ENCODE assay signal across 8 mouse cellular contexts in the genomic region with DNA sequence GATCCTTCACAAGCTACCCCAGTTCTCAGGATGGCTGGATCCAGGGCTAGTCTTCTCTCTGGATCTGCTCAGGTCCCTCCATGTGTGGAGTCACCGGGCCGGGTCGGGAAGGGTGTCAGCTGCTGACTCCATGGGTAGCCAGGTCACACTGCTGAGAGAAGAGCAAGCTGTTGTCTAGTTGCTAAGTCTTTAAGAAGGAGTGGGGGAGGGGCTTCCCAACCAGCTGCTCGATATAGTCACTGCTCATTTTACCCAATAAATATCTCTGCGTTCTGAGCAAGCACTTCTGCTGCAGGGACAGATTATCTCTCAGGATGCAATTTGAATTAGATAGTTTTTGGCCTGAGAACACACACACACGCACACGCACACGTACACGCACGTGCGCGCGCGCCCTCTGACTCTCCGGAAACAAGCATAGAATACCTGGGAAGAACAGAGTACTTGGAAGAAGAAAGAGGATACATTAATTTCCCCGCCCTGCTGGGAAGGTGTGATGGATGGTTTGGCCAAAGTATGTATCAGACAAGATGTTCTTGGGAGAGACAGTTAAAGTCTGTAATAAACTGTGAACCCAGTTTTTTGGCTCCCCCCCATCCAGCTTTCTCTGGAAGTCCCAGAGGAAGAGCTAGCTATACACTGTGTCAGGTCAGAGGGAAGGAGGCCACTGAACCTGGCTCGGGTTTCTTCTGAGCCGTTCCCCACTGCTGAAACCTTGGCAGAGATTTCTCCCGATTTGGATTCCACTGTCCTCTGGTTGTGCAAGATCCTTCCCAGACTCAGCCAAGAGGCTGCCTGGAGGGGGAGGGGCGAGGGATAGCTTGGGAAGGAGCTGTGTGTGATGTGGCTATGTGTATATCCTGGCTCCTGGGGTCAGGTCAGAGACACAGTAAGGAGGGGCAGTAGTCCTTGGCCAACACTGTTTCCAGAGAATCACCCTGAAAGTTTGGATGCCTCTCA. TPM values are rescaled to one million over a fixed set of nuclear protein-coding genes. Genes with fewer than 3 reads are reported as not detected.
A peak's percentile ranks its signal among the peaks of the same experiment; 100 is the strongest.
DNase-seq lines count a peak whose midpoint lies in the region; ATAC-seq and TF ChIP-seq lines count a peak whose summit lies in the region.

No protein-coding gene starts in this region.

- 74% methylated on average over 20 of the region's 20 CpGs for WGBS in liver, embryonic 11.5 days

- H3K27ac ChIP-seq in liver, embryonic 11.5 days (ENCODE audit: low read depth, low read length): no peak overlapping the region
- peak overlapping the region; percentile 81 for H3K27ac ChIP-seq in gastrocnemius, adult 2 months

- no peak for ATAC-seq in liver, embryonic 11.5 days (replicated peaks; ENCODE audit: low FRiP score)
- no peak for ATAC-seq in erythroid progenitor cell, adult 5-6 weeks (replicated peaks; ENCODE audit: low FRiP score, poor library complexity, severe bottlenecking)
- ATAC-seq in monocyte, adult 5-6 weeks (replicated peaks; ENCODE audit: insufficient number of reproducible peaks, low FRiP score, low TSS enrichment, poor library complexity, severe bottlenecking): no peak

- H3K4me3 ChIP-seq in liver, embryonic 11.5 days (ENCODE audit: low read depth, low read length): no peak overlapping the region
- H3K4me3 ChIP-seq in gastrocnemius, adult 2 months: peak overlapping the region; percentile 34

- peaks cover 6% of the 10 kb centered on the region; the same call in 1 of the 2 replicates for H3K9me3 ChIP-seq in liver, embryonic 11.5 days (ENCODE audit: control insufficient read depth, low read length)

- no peak overlapping the region for H3K4me2 ChIP-seq in liver, embryonic 11.5 days

- H3K27me3 ChIP-seq in liver, embryonic 11.5 days (replicated peaks; ENCODE audit: control insufficient read depth, insufficient read depth, low read length): no peaks in the 10 kb centered on the region

- peak; percentile 27 for DNase-seq in liver
- DNase-seq in liver, embryonic 11.5 days (ENCODE audit: low spot score): no peak
- DNase-seq in gastrocnemius, adult 2 months: peak; percentile 95
- peak; percentile 45 for DNase-seq in kidney, adult 9 months
- peak; percentile 64 for DNase-seq in ovary, postnatal 14 days (ENCODE audit: low spot score)
- DNase-seq in right cerebral cortex, postnatal 14 days: no peak

- no peak for TF ChIP-seq CTCF in gastrocnemius, adult 2 months (IDR thresholded peaks at IDR 0.05)

- H3K4me1 ChIP-seq in liver, embryonic 11.5 days (replicated peaks; ENCODE audit: control insufficient read depth, insufficient read depth, low read length): no peaks in the 10 kb centered on the region

- intact Hi-C loops in gastrocnemius, adult 2 months (cut with DNase I): loop anchor here (2.0 kb wide), 1 partner anchor 34 kb away; no protein-coding TSS in a partner anchor

- H3K36me3 ChIP-seq in liver, embryonic 11.5 days (ENCODE audit: control insufficient read depth, insufficient read depth, low read length): no peaks in the 10 kb centered on the region

- H3K9ac ChIP-seq in liver, embryonic 11.5 days (ENCODE audit: low read depth, low read length): no peak overlapping the region

RNA-seq across cellular contexts. Expression of a gene that starts 41.0 kb away (rescaled TPM):
- polyA plus RNA-seq in liver, embryonic 11.5 days (2014; fragmentation: Nextera tagmentation; extraction: Ambion mirVana): 16.1 and 18.2 TPM in 2 replicates
- 10 to 100 TPM; 28.5 to 59.5 TPM for total RNA-seq in gastrocnemius, adult 2 months (2021)
- total RNA-seq in erythroid progenitor cell, adult 5-6 weeks (2015; ENCODE audit: low replicate concordance): not detected in 2 replicates
- not detected in 2 replicates for total RNA-seq in erythroid progenitor cell, adult 5-6 weeks (2017; ENCODE audit: low replicate concordance)
- not detected in 3 replicates for total RNA-seq in monocyte, adult 5-6 weeks (2017)

Comparison
In these comparisons a context has a peak if more than half of its experiments do, and no peak if none do; other contexts are left out.
1. DNase-seq: peak in liver (single experiment), gastrocnemius, adult 2 months (single experiment), kidney, adult 9 months (single experiment) and ovary, postnatal 14 days (single experiment); none in liver, embryonic 11.5 days (single experiment) and right cerebral cortex, postnatal 14 days (single experiment).
2. RNA of a gene that starts 41.0 kb away (total RNA-seq): 28.5 to 59.5 TPM in gastrocnemius, adult 2 months; not detected in erythroid progenitor cell, adult 5-6 weeks and not detected in monocyte, adult 5-6 weeks; every median in the first group is over 10 times any median in the second.